Mouse (Mus musculus) heart, adult 2 months (tissue): ENCODE data around the gene Stx8.

Source experiments
- EP300 ChIP-seq: fragments of 200-500 bp; IDR thresholded peaks from 2 replicates; pipeline ENCODE4 v1.6.1; 2011; ENCODE audit warnings: low read depth, low read length, control low read depth; ENCODE audit not compliant: insufficient read depth
- POLR2A ChIP-seq: fragments of 200-500 bp; IDR thresholded peaks from 2 replicates; pipeline ENCODE4 v1.6.1; 2011; ENCODE audit warnings: mild to moderate bottlenecking, low read depth, low read length, control low read depth; ENCODE audit not compliant: insufficient read depth

DNA sequence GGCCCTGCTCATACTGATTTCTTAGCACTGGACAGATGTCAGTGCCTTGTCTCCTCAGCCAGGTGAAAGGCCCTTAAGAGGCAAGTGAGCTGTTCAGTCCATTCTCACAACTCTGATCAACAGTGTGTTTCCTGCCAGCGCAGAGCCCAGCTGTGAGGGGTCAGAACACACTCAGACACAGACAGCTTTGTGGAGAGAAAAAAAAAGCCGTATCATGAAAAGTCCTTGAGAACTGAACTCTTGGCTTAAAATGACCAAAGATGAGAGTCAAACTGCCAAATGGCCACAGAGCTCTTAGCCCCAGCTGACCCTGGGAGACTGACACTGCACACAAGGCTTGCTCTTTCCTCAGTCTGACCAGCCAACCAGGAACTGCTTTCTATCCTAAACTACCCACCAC is 242.0 kb downstream of the Stx8 start:
- no peak for TF ChIP-seq EP300
- TF ChIP-seq POLR2A = no peak
